Comparison of ENCODE assay signal across 10 mouse cellular contexts in genomic region chr14:47432987-47433386, GRCm38 (mm10). TPM values are rescaled to one million over a fixed set of nuclear protein-coding genes. Genes with fewer than 3 reads are reported as not detected.
DNase-seq lines count a peak whose midpoint lies in the region; ATAC-seq and TF ChIP-seq lines count a peak whose summit lies in the region.
"Had no signal": no experiment of that assay in that cellular context is flagged by ENCODE, and none has a peak within 500 bp of the region (broad histone marks: within the 10 kb centered on the region; RNA-seq: fewer than 3 reads in every experiment).

No protein-coding gene starts in this region.

- H3K9me3 ChIP-seq in E14TG2a.4 (ENCODE audit: low read length): peaks cover 9% of the 10 kb centered on the region
- H3K9me3 ChIP-seq in liver, embryonic 14.5 days (ENCODE audit: control insufficient read depth, low read length): no peaks in the 10 kb centered on the region

- H3K27ac ChIP-seq in cerebellum, adult 2 months (ENCODE audit: insufficient read depth, low read length): no peak overlapping the region
- no peak overlapping the region for H3K27ac ChIP-seq in layer of hippocampus, adult 2 months
- H3K27ac ChIP-seq in liver, embryonic 14.5 days: no peak overlapping the region

- TF ChIP-seq EP300 in liver, embryonic 14.5 days (IDR thresholded peaks at IDR 0.05; ENCODE audit: low read depth): no peak

- H3K9ac ChIP-seq in liver, embryonic 14.5 days (replicated peaks): no peak overlapping the region

- intact Hi-C loops in gastrocnemius, postnatal 14 days (cut with DNase I; ENCODE audit: low total_unique reads): no loop called here

- H3K4me3 ChIP-seq in cerebellum, adult 2 months (replicated peaks; ENCODE audit: insufficient read depth, low read depth, low read length): no peak overlapping the region
- no peak overlapping the region for H3K4me3 ChIP-seq in layer of hippocampus, adult 2 months
- no peak overlapping the region for H3K4me3 ChIP-seq in E14TG2a.4 (replicated peaks; ENCODE audit: low read length)
- H3K4me3 ChIP-seq in liver, embryonic 14.5 days (ENCODE audit: insufficient read depth in 1 of 2, low read depth in 2 of 2, low read length in 2 of 2): no peak overlapping the region

- H3K36me3 ChIP-seq in E14TG2a.4 (ENCODE audit: insufficient read depth, low read length): no peaks in the 10 kb centered on the region
- H3K36me3 ChIP-seq in liver, embryonic 14.5 days (replicated peaks; ENCODE audit: control insufficient read depth, insufficient read depth, low read depth): no peaks in the 10 kb centered on the region

- no peaks in the 10 kb centered on the region for H3K27me3 ChIP-seq in cerebellum, adult 2 months (ENCODE audit: control insufficient read depth, insufficient read depth, low read length)
- H3K27me3 ChIP-seq in E14TG2a.4 (ENCODE audit: insufficient read depth, low read length): no peaks in the 10 kb centered on the region
- no peaks in the 10 kb centered on the region for H3K27me3 ChIP-seq in liver, embryonic 14.5 days (ENCODE audit: control insufficient read depth, insufficient read depth, low read length)

- no peak overlapping the region for H3K4me2 ChIP-seq in liver, embryonic 14.5 days (ENCODE audit: low read depth)

- no peak for TF ChIP-seq POLR2A in cerebellum, adult 2 months (IDR thresholded peaks at IDR 0.05; ENCODE audit: borderline replicate concordance, insufficient read depth, low read length)

- DNase-seq in cerebellum, adult 2 months: no peak
- no peak for DNase-seq in cerebellum, adult 9-11 months
- DNase-seq in layer of hippocampus, adult 2 months (ENCODE audit: low spot score in 2 of 2): no peak
- no peak for DNase-seq in layer of hippocampus, postnatal 10 days (ENCODE audit: low spot score in 2 of 2)
- peak in 1 of 3 experiments; percentile 11 for DNase-seq in liver, embryonic 14.5 days (ENCODE audit: low read depth in 3 of 3, low spot score in 3 of 3)
- no peak for DNase-seq in gastrocnemius, postnatal 14 days
- no peak for DNase-seq in neural tube, embryonic 10.5 days (ENCODE audit: extremely low spot score, low spot score)
- DNase-seq: adrenal gland, postnatal 25 days; kidney, adult 9 months had no signal

- ATAC-seq in liver, embryonic 14.5 days (ENCODE audit: insufficient read depth): no peak

- peak; percentile 31; the same call in 1 of the 2 replicates for TF ChIP-seq CTCF in cerebellum, adult 2 months (IDR thresholded peaks at IDR 0.05; ENCODE audit: borderline replicate concordance, insufficient read depth, low read depth, low read length)
- TF ChIP-seq CTCF in layer of hippocampus, adult 2 months (conservative IDR thresholded peaks at IDR 0.05): peak; percentile 72
- peak; percentile 49 for TF ChIP-seq CTCF in E14TG2a.4 (conservative IDR thresholded peaks at IDR 0.05; ENCODE audit: low read length)
- TF ChIP-seq CTCF in liver, embryonic 14.5 days (IDR thresholded peaks at IDR 0.05; ENCODE audit: low read depth): peak; percentile 57

- H3K4me1 ChIP-seq in cerebellum, adult 2 months (ENCODE audit: control insufficient read depth, insufficient read depth, low read length): no peaks in the 10 kb centered on the region
- peaks cover 6% of the 10 kb centered on the region; the same call in 1 of the 2 replicates for H3K4me1 ChIP-seq in E14TG2a.4 (replicated peaks; ENCODE audit: low read depth, low read length)
- no peaks in the 10 kb centered on the region for H3K4me1 ChIP-seq in liver, embryonic 14.5 days (replicated peaks; ENCODE audit: control insufficient read depth in 2 of 2, insufficient read depth in 2 of 2, low read length in 1 of 2)

RNA-seq across cellular contexts. Expression of gene Dlgap5, which starts 14.8 kb away (rescaled TPM):
- polyA plus RNA-seq in cerebellum, adult 2 months (2012; rRNA removed): 0.22 and 0.31 TPM in 2 replicates
- 1 to 10 TPM in 1 of 2 experiments, under 1 TPM in 1; 0.52 to 1.6 TPM for total RNA-seq in layer of hippocampus, adult 2 months (2021)
- 1 to 10 TPM; 3.8 to 4.1 TPM for total RNA-seq in layer of hippocampus, postnatal 10 days (2021)
- polyA plus RNA-seq in liver, embryonic 14.5 days (2012; rRNA removed): 35.3 and 42.5 TPM in 2 replicates
- 46.2 and 51.4 TPM in 2 replicates for polyA plus RNA-seq in liver, embryonic 14.5 days (2014; fragmentation: Nextera tagmentation; extraction: Ambion mirVana)
- 1 to 10 TPM; 2.3 to 3.6 TPM for total RNA-seq in gastrocnemius, postnatal 14 days (2021)

RNA-seq across cellular contexts. Expression of gene Fbxo34, which starts 17.2 kb away (rescaled TPM):
- 30.7 and 30.8 TPM in 2 replicates for polyA plus RNA-seq in cerebellum, adult 2 months (2012; rRNA removed)
- 10 to 100 TPM; 90.9 to 94.0 TPM for total RNA-seq in layer of hippocampus, adult 2 months (2021)
- total RNA-seq in layer of hippocampus, postnatal 10 days (2021): 10 to 100 TPM; 66.0 to 75.6 TPM
- polyA plus RNA-seq in liver, embryonic 14.5 days (2012; rRNA removed): 20.2 and 24.4 TPM in 2 replicates
- 33.4 and 37.1 TPM in 2 replicates for polyA plus RNA-seq in liver, embryonic 14.5 days (2014; fragmentation: Nextera tagmentation; extraction: Ambion mirVana)
- total RNA-seq in gastrocnemius, postnatal 14 days (2021): 10 to 100 TPM; 10.5 to 11.2 TPM

Comparison
In these comparisons a context has a peak if more than half of its experiments do, and no peak if none do; other contexts are left out.
1. RNA of gene Fbxo34, which starts 17.2 kb away (total RNA-seq): 90.9 to 94.0 TPM in layer of hippocampus, adult 2 months and 66.0 to 75.6 TPM in layer of hippocampus, postnatal 10 days; 10.5 to 11.2 TPM in gastrocnemius, postnatal 14 days; every median in the first group is over 4 times any median in the second.
2. Peak in every context shown above with its lines, with median percentiles within 50 percentile points of each other: CTCF ChIP-seq.